In genomic region chr2:97026991-97027390, GRCm38 (mm10) we compare ENCODE assay signal across 21 mouse cellular contexts.
"Had no signal": no experiment of that assay in that cellular context is flagged by ENCODE, and none has a peak within 500 bp of the region (broad histone marks: within the 10 kb centered on the region; RNA-seq: fewer than 3 reads in every experiment).

No protein-coding gene starts in this region.

- H3K27ac ChIP-seq: intestine, embryonic 15.5 days; kidney, postnatal 0 days; layer of hippocampus, adult 2 months; limb, embryonic 10.5 days; limb, embryonic 13.5 days; liver, embryonic 12.5 days; liver, embryonic 15.5 days; lung, embryonic 15.5 days; neural tube, embryonic 13.5 days; stomach, embryonic 15.5 days had no signal

- H3K36me3 ChIP-seq: intestine, embryonic 15.5 days; limb, embryonic 10.5 days; limb, embryonic 13.5 days; liver, embryonic 12.5 days; liver, embryonic 15.5 days; lung, embryonic 15.5 days; neural tube, embryonic 13.5 days; stomach, embryonic 15.5 days had no signal

- H3K9me3 ChIP-seq: intestine, embryonic 15.5 days; limb, embryonic 10.5 days; limb, embryonic 13.5 days; liver, embryonic 12.5 days; liver, embryonic 15.5 days; lung, embryonic 15.5 days; neural tube, embryonic 13.5 days; stomach, embryonic 15.5 days had no signal

- H3K9ac ChIP-seq: intestine, embryonic 15.5 days; limb, embryonic 13.5 days; liver, embryonic 12.5 days; liver, embryonic 15.5 days; lung, embryonic 15.5 days; neural tube, embryonic 13.5 days; stomach, embryonic 15.5 days had no signal

- H3K27me3 ChIP-seq: intestine, embryonic 15.5 days; limb, embryonic 13.5 days; liver, embryonic 12.5 days; liver, embryonic 15.5 days; lung, embryonic 15.5 days; neural tube, embryonic 13.5 days; stomach, embryonic 15.5 days had no signal

- H3K4me2 ChIP-seq: intestine, embryonic 15.5 days; limb, embryonic 13.5 days; liver, embryonic 12.5 days; liver, embryonic 15.5 days; lung, embryonic 15.5 days; neural tube, embryonic 13.5 days; stomach, embryonic 15.5 days had no signal

- DNase-seq: kidney, adult 18-20 months; kidney, postnatal 25 days; layer of hippocampus, adult 9-11 months; liver; lung, adult 18-20 months; lung, postnatal 10 days; lung, postnatal 36 days; midbrain, embryonic 14.5 days; right cerebral cortex, postnatal 25 days; spleen, adult 18-20 months; thymus, postnatal 25 days had no signal

- H3K4me1 ChIP-seq: intestine, embryonic 15.5 days; limb, embryonic 10.5 days; limb, embryonic 13.5 days; liver, embryonic 12.5 days; liver, embryonic 15.5 days; lung, embryonic 15.5 days; neural tube, embryonic 13.5 days; stomach, embryonic 15.5 days had no signal

- ATAC-seq: intestine, embryonic 15.5 days; liver, embryonic 12.5 days had no signal

- H3K4me3 ChIP-seq: intestine, embryonic 15.5 days; layer of hippocampus, adult 2 months; limb, embryonic 10.5 days; limb, embryonic 13.5 days; liver, embryonic 12.5 days; liver, embryonic 15.5 days; lung, embryonic 15.5 days; neural tube, embryonic 13.5 days; stomach, embryonic 15.5 days had no signal
